Mouse (Mus musculus) Patski (cell line): ENCODE results near the gene BC025920. TPM values are rescaled to one million over a fixed set of nuclear protein-coding genes. Genes with fewer than 3 reads are reported as not detected.

ENCODE experiments used
- ATAC-seq: fragments of 100-300 bp; one replicate; pipeline ENCODE4 v1.8.0; 2021
- CTCF ChIA-PET: fragments of 350-600 bp; sonication (Branson Sonifier 250); formaldehyde crosslinking; loops from one replicate; lab custom pipeline; 2022; ENCODE audit warnings: inconsistent platforms; lab: Charles Lee
- POLR2A ChIA-PET: fragments of 350-600 bp; sonication (Branson Sonifier 250); formaldehyde crosslinking; loops from one replicate; lab custom pipeline; 2022; ENCODE audit warnings: antibody characterized with exemption, inconsistent platforms; lab: Charles Lee
- DNase-seq: peaks from one replicate; pipeline ENCODE4 v3.0.0-alpha.2; 2011; ENCODE audit warnings: low read depth, low spot score
- H3K27me3 ChIP-seq: fragments of 371-371 bp; one replicate; pipeline ENCODE4 v1.5.1; 2021
- CTCF ChIP-seq: fragments of 100-300 bp; IDR thresholded peaks from one replicate; pipeline ENCODE4 v1.5.1; 2021
- in situ Hi-C: fragments of 300-500 bp; cut with MboI; formaldehyde crosslinking; loops from 3 replicates; pipeline ENCODE4 v1.11.1; 2018; ENCODE audit warnings: low pct_unique_long_range_greater_than_20kb, mixed read lengths
- polyA plus RNA-seq: library from polyadenylated mRNA; unstranded; gene quantifications from one replicate; pipeline ENCODE4 v1.2.3, GENCODE M21; 2021

The BC025920 gene
- polyA plus RNA-seq, 1 experiment from 2014 or later, result 1.1 TPM

- no peak for TF ChIP-seq CTCF
- POLR2A ChIA-PET, result interaction anchor here (0.6 to 2.5 kb wide), 5 partner anchors 9 to 68 kb away, joined by 3 to 7 read pairs (median 4); partner anchors contain the start of gene Ncln
- ATAC-seq, result peak; percentile 34
These were observed 41.9 kb upstream of the BC025920 start for GRCm38 (mm10) chr10:81564216-81564615.

GRCm38 (mm10) chr10:81564734-81565133, 41.3 kb upstream of the BC025920 start:
- ATAC-seq, result no peak
- POLR2A ChIA-PET, result interaction anchor here (1.6 to 2.5 kb wide), 2 partner anchors 8 to 40 kb away, joined by 4 to 7 read pairs; no protein-coding TSS in a partner anchor
- H3K27me3 ChIP-seq, result no peaks in the 10 kb centered on the region
- CTCF ChIA-PET, result interaction anchor here (0.9 to 5.7 kb wide), 5 partner anchors 10 to 46 kb away, joined by 3 to 48 read pairs (median 3); partner anchors contain the start of gene Tle2
- no peak for TF ChIP-seq CTCF
- DNase-seq, result no peak
- in situ Hi-C loops, result no loop called here

More at GRCm38 (mm10) chr10:81564216-81564615, 41.9 kb upstream of the BC025920 start:
- CTCF ChIA-PET, result interaction anchor here (0.9 to 5.7 kb wide), 4 partner anchors 14 to 45 kb away, joined by 3 to 48 read pairs (median 4); partner anchors contain the start of gene BC025920
- no peaks in the 10 kb centered on the region for H3K27me3 ChIP-seq
- no peak for DNase-seq
- in situ Hi-C loops, result no loop called here

- no peaks in the 10 kb centered on the region for H3K27me3 ChIP-seq
- in situ Hi-C loops, result no loop called here
- no peak for TF ChIP-seq CTCF
- ChIA-PET CTCF (interaction anchor here (0.9 to 5.7 kb wide), 4 partner anchors 9 to 46 kb away, joined by 3 to 48 read pairs (median 3); partner anchors contain the start of gene Tle2), POLR2A (interaction anchor here (2.5 kb wide), 1 partner anchor 40 kb away, joined by 7 read pairs; no protein-coding TSS in a partner anchor)
- DNase-seq (no peak), ATAC-seq (no peak)
These were observed 40.5 kb upstream of the BC025920 start for GRCm38 (mm10) chr10:81565257-81566228.

- in situ Hi-C loops, result no loop called here
- ChIA-PET POLR2A (interaction anchor here (0.6 to 0.7 kb wide), 2 partner anchors 9 to 13 kb away, joined by 3 read pairs; no protein-coding TSS in a partner anchor), CTCF (interaction anchor here (0.7 kb wide), 1 partner anchor 18 kb away, joined by 3 read pairs; no protein-coding TSS in a partner anchor)
- H3K27me3 ChIP-seq, result no peaks in the 10 kb centered on the region
- DNase-seq (no peak), ATAC-seq (no peak)
- no peak for TF ChIP-seq CTCF
These were observed 37.5 kb upstream of the BC025920 start for GRCm38 (mm10) chr10:81568381-81569191.

GRCm38 (mm10) chr10:81569507-81570237, 36.4 kb upstream of the BC025920 start:
- ATAC-seq, result no peak
- no peak for DNase-seq
- no peaks in the 10 kb centered on the region for H3K27me3 ChIP-seq
- in situ Hi-C loops, result no loop called here
- TF ChIP-seq CTCF, result no peak
- CTCF ChIA-PET, result interaction anchor here (1.3 to 3.6 kb wide), 2 partner anchors 10 to 17 kb away, joined by 3 to 22 read pairs; no protein-coding TSS in a partner anchor
- POLR2A ChIA-PET, result interaction anchor here (3.3 kb wide), 1 partner anchor 9 kb away, joined by 24 read pairs; the partner anchor contains the start of gene Aes

- DNase-seq (peak; percentile 42), ATAC-seq (peak; percentile 13)
- in situ Hi-C loops, result no loop called here
- ChIA-PET CTCF (interaction anchor here (1.3 to 3.6 kb wide), 3 partner anchors 8 to 18 kb away, joined by 3 to 22 read pairs (median 8); no protein-coding TSS in a partner anchor), POLR2A (interaction anchor here (0.6 to 3.3 kb wide), 4 partner anchors 9 to 27 kb away, joined by 3 to 24 read pairs (median 8); partner anchors contain the start of genes Aes and Gna11)
- H3K27me3 ChIP-seq, result no peaks in the 10 kb centered on the region
- TF ChIP-seq CTCF, result no peak
These were observed 35.8 kb upstream of the BC025920 start for GRCm38 (mm10) chr10:81570238-81570800.

GRCm38 (mm10) chr10:81570831-81571500, 35.1 kb upstream of the BC025920 start:
- ATAC-seq, result peak; percentile 32
- no peaks in the 10 kb centered on the region for H3K27me3 ChIP-seq

GRCm38 (mm10) chr10:81571501-81571876, 34.6 kb upstream of the BC025920 start:
- ChIA-PET POLR2A (interaction anchor here (0.9 to 3.3 kb wide), 4 partner anchors 11 to 33 kb away, joined by 3 to 24 read pairs (median 7); partner anchors contain the start of gene Aes), CTCF (interaction anchor here (0.9 to 3.6 kb wide), 5 partner anchors 9 to 34 kb away, joined by 3 to 22 read pairs (median 8); partner anchors contain the start of gene BC025920)
- TF ChIP-seq CTCF, result no peak
- DNase-seq (peak; percentile 95), ATAC-seq (peak; percentile 91)
- in situ Hi-C loops, result no loop called here
- H3K27me3 ChIP-seq, result no peaks in the 10 kb centered on the region

More at GRCm38 (mm10) chr10:81570831-81571500, 35.1 kb upstream of the BC025920 start:
- in situ Hi-C loops, result no loop called here
- POLR2A ChIA-PET, result interaction anchor here (0.6 to 3.3 kb wide), 5 partner anchors 10 to 33 kb away, joined by 3 to 24 read pairs (median 6); partner anchors contain the start of genes Aes and Gna11
- CTCF ChIA-PET, result interaction anchor here (0.9 to 3.6 kb wide), 6 partner anchors 9 to 34 kb away, joined by 3 to 22 read pairs (median 6); partner anchors contain the start of gene BC025920
- no peak for TF ChIP-seq CTCF
- peak; percentile 77 for DNase-seq
